Mouse (Mus musculus) G1E (cell line): ENCODE results near the gene Asb12.

Experiments used
- CTCF ChIP-seq: IDR thresholded peaks from 2 replicates; pipeline ENCODE4 v1.5.1; 2012; ENCODE audit warnings: low read depth, low read length, inconsistent platforms, mixed read lengths
- GATA1 ChIP-seq: IDR thresholded peaks from 2 replicates; pipeline ENCODE4 v1.6.1; 2012; ENCODE audit warnings: borderline replicate concordance, low read length, inconsistent platforms, mixed read lengths
- GATA2 ChIP-seq: IDR thresholded peaks from 2 replicates; pipeline ENCODE4 v1.6.1; 2012; ENCODE audit warnings: low read depth, low read length, inconsistent platforms, borderline replicate concordance
- TAL1 ChIP-seq: conservative IDR thresholded peaks from 2 replicates; pipeline ENCODE4 v1.6.1; 2012; ENCODE audit warnings: low read depth, low read length, inconsistent platforms, mixed read lengths

- TF ChIP-seq CTCF (no peak), GATA1 (no peak), TAL1 (no peak), GATA2 (no peak)
Observed at GRCm38 (mm10) chrX:95443898-95444775, 113.7 kb downstream of the Asb12 start.
